Mouse (Mus musculus) midbrain, postnatal 0 days (tissue): ENCODE results near the gene Skap1. TPM values are rescaled to one million over a fixed set of nuclear protein-coding genes. Genes with fewer than 3 reads are reported as not detected.

Source experiments
- ATAC-seq: fragments of 200-750 bp; cut with Nextera tagmentation; 2 replicates; pipeline ENCODE4 v1.8.0; 2017; ENCODE audit warnings: moderate number of reproducible peaks, mild to moderate bottlenecking, moderate TSS enrichment, moderate library complexity; ENCODE audit not compliant: low FRiP score
- DNase-seq: peaks from one replicate; pipeline ENCODE4 v3.0.0-alpha.2; 2015; ENCODE audit warnings: low spot score
- H3K27ac ChIP-seq: fragments of 300-500 bp; sonication (generic); 2 replicates; pipeline ENCODE4 v1.5.1; 2014; ENCODE audit warnings: low read depth, mild to moderate bottlenecking, low read length, mixed read lengths
- H3K27me3 ChIP-seq: fragments of 300-500 bp; sonication (generic); 2 replicates; pipeline ENCODE4 v1.6.1; 2014; ENCODE audit warnings: low read length, control low read depth, mixed read lengths; ENCODE audit not compliant: insufficient read depth
- H3K36me3 ChIP-seq: fragments of 300-500 bp; sonication (generic); 2 replicates; pipeline ENCODE4 v1.6.1; 2014; ENCODE audit warnings: low read length, control low read depth, mixed read lengths; ENCODE audit not compliant: insufficient read depth
- H3K4me1 ChIP-seq: fragments of 300-500 bp; sonication (generic); 2 replicates; pipeline ENCODE4 v1.6.1; 2014; ENCODE audit warnings: mild to moderate bottlenecking, control low read depth, antibody characterized with exemption, low read length, mixed read lengths; ENCODE audit not compliant: insufficient read depth
- H3K4me2 ChIP-seq: fragments of 300-500 bp; sonication (generic); 2 replicates; pipeline ENCODE4 v1.6.1; 2014; ENCODE audit warnings: low read depth, mild to moderate bottlenecking, low read length, mixed read lengths; ENCODE audit not compliant: poor library complexity, severe bottlenecking
- H3K4me3 ChIP-seq: fragments of 300-500 bp; sonication (generic); 2 replicates; pipeline ENCODE4 v1.5.1; 2014; ENCODE audit warnings: low read depth, mild to moderate bottlenecking, low read length, moderate library complexity
- H3K9ac ChIP-seq: fragments of 300-500 bp; sonication (generic); replicated peaks from 2 replicates; pipeline ENCODE4 v1.6.1; 2014; ENCODE audit warnings: mild to moderate bottlenecking, low read length, moderate library complexity, mixed read lengths; ENCODE audit not compliant: poor library complexity, severe bottlenecking
- H3K9me3 ChIP-seq: fragments of 300-500 bp; sonication (generic); 2 replicates; pipeline ENCODE4 v1.6.1; 2016; ENCODE audit warnings: low read length, control low read depth
- CTCF ChIP-seq: IDR thresholded peaks from 2 replicates; pipeline ENCODE4 v1.5.1; 2016; ENCODE audit warnings: antibody characterized with exemption, mild to moderate bottlenecking
- WGBS: fragments of 180-500 bp; shearing (Covaris S2); extraction: QIAGEN DNeasy Blood & Tissue Kit; methylation state at CpG from one replicate; pipeline ENCODE4 v1.1.7; 2014; 5-methylcytosine and 5-hydroxymethylcytosine counted together
- polyA plus RNA-seq: library from polyadenylated mRNA; unstranded; fragments of >200 nt; fragmentation: Nextera tagmentation; extraction: Ambion mirVana; gene quantifications from 2 replicates; pipeline ENCODE4 v1.2.1, GENCODE M21; 2015
- total RNA-seq: library from RNA; depleted of rRNA; stranded (reverse); fragments of >200 nt; gene quantifications from 2 replicates; pipeline ENCODE4 v1.2.3, GENCODE M21; 2014

The Skap1 gene
- total and polyA plus RNA-seq, 2 experiments from 2014 or later = 1.0 to 3.2 TPM

DNA sequence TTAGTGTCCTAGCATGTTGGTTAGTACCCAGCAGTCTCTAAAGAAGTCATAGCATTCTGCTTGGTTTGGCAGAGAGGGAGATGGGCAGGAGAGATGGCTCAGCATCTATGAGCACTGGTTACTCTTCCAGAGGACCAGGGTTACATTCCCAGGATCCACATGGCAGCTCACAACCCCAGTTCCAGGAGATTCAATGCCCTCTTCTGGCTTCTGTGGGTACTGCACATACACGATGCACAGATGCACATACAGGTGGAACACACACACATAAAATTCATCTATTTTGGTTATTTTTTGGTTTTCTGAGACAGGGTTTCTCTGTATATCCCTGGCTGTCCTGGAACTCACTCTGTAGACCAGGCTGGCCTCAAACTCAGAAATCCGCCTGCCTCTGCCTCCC lies 290.9 kb downstream of the Skap1 start:
- DNase-seq (no peak), ATAC-seq (no peak)
- 100% methylated on average over 2 of the region's 2 CpGs for WGBS
- H3K9me3 ChIP-seq = no peaks in the 10 kb centered on the region
- H3K27ac ChIP-seq = no peak overlapping the region
- no peak for TF ChIP-seq CTCF
- no peak overlapping the region for H3K4me3 ChIP-seq
- H3K9ac ChIP-seq = no peak overlapping the region
- no peaks in the 10 kb centered on the region for H3K4me1 ChIP-seq
- H3K36me3 ChIP-seq = no peaks in the 10 kb centered on the region
- no peaks in the 10 kb centered on the region for H3K27me3 ChIP-seq
- H3K4me2 ChIP-seq = no peak overlapping the region

DNA sequence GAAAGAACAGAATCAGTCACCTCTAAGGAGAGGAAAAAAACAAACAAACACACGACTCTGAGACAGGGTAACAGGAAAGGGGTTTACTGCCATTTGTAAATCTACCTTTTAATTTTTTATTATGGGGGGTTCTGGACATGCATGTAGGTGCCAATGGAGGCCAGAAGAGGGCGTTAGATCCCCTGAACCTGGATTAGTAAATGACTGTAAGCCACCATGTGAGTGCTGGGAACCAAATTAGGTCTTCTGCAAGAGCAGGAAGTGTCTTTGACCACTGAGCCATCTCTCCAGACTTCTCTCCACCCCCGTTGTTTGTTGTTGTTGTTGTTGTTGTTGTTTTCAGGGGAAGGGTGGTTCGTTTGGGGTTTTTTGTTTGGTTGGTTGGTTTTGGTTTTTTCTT lies 293.0 kb downstream of the Skap1 start:
- H3K27me3 ChIP-seq = no peaks in the 10 kb centered on the region

DNA sequence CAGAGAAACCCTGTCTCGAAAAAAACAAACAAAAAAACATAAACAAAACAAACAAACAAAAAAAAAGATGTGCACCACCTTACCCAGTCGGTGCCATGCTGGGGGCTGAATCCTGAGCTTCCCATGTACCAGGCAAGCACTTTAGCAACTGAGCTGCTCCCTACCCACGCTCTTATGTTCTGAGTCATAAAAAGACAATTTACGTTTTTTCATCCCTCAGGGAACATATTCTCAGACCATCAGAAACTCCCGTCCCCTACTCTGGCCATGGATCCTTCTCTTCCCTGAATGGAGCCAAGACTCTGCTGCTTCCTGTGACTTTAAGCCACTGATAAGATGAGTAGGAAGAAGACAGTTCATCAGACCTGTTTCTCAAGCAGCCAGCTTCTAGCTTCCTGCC lies 294.0 kb downstream of the Skap1 start:
- no peak for TF ChIP-seq CTCF
- 75% methylated on average over 5 of the region's 5 CpGs for WGBS

More for the DNA sequence above, 293.0 kb downstream of the Skap1 start:
- peak; percentile 11; the same call in 1 of the 2 replicates for TF ChIP-seq CTCF
- DNase-seq = no peak
- no peaks in the 10 kb centered on the region for H3K4me1 ChIP-seq
- no peak overlapping the region for H3K27ac ChIP-seq
- H3K9me3 ChIP-seq = no peaks in the 10 kb centered on the region
- no peak overlapping the region for H3K4me2 ChIP-seq
- no peak overlapping the region for H3K9ac ChIP-seq
- no peak overlapping the region for H3K4me3 ChIP-seq
- H3K36me3 ChIP-seq = no peaks in the 10 kb centered on the region
- WGBS = 66% methylated on average over 4 of the region's 4 CpGs
- ATAC-seq = no peak

DNA sequence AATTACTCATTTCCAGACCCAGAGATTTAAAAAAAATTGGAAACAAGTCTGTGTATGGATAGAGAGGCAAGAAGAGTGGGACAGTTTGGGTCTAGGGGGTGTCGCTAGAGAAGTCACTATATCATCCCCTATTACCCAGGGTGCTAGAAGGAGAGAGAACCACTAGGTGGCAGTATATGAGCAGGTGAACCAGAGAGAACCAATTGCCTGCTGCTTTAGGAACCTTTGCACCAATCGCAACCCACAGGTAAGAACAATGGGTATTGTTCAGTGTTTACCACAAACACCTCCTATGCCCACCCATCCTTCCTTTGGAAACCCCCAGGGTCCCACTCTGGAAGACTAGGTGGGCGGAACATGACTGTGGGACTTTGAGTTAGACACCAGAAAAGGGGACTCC lies 295.6 kb downstream of the Skap1 start:
- peak; percentile 74 for DNase-seq
- Histone ChIP-seq H3K27me3 (no peaks in the 10 kb centered on the region), H3K9me3 (no peaks in the 10 kb centered on the region), H3K36me3 (no peaks in the 10 kb centered on the region), H3K4me1 (peaks cover 3% of the 10 kb centered on the region; the same call in 1 of the 2 replicates), H3K4me2 (no peak overlapping the region), H3K4me3 (no peak overlapping the region), H3K9ac (no peak overlapping the region), H3K27ac (no peak overlapping the region)
- WGBS = 44% methylated on average over 3 of the region's 3 CpGs
- peak; percentile 76 for TF ChIP-seq CTCF
- no peak for ATAC-seq

More for the DNA sequence above, 294.0 kb downstream of the Skap1 start:
- DNase-seq = no peak
- Histone ChIP-seq H3K4me1 (no peaks in the 10 kb centered on the region), H3K9ac (no peak overlapping the region), H3K9me3 (no peaks in the 10 kb centered on the region), H3K36me3 (no peaks in the 10 kb centered on the region), H3K27ac (no peak overlapping the region), H3K4me2 (no peak overlapping the region), H3K4me3 (no peak overlapping the region), H3K27me3 (no peaks in the 10 kb centered on the region)
- ATAC-seq = no peak

DNA sequence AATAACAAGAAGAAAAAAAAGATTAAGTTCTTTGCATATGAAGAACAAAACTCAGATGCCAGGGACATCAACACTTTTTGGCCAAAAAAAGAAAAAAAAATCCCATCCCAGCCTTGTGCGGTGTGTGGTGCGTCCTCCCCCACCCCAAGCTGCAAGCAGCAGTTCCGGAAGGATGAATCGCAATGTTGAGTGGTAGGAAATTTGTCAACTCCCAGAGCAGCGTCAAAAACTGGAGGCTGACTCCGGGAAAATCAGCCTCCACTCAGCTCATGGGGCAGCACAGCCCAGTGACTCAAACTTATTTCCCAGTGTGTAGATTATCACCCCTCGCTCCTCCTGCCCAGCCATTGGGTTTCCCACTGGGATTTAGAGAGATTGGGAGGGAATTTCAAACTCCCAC lies 297.6 kb downstream of the Skap1 start:
- 67% methylated on average over 7 of the region's 7 CpGs for WGBS
- no peaks in the 10 kb centered on the region for H3K27me3 ChIP-seq
- DNase-seq = no peak

DNA sequence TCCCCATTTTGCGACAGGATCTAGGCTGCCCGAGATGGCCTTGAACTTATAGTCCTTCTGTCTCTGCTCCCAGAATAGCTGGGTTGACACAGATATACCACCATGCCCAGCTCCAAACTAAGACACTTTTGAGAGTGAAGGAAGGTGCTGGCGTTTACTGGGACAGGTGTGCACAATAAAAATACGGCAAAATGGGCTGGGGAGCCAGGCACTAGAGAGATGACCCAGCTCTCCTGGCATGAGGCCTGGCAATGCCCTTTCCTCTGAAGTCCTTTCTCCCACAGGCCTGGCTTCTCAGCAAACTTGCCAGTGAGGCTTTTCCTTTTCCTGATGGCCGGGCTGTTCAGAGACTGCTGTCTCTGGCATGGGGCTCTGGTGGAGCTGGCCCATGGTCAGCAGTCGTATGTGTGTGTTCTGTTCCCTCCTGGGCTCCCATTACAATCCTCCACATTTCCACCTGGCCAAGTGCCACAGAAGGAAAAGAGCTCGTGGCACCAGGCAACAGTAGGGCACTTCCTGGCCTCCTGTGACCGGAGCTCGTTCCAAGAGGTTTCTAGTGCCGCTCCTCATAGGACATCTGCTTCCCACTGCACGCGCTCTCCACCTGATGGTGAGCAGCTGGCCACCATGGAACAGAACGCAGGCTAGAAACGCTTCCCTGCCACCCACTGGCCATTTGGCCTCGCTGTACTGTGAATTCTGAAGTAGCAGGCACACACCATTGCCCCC lies 298.5 kb downstream of the Skap1 start:
- H3K9me3 ChIP-seq = no peaks in the 10 kb centered on the region
- H3K9ac ChIP-seq = no peak overlapping the region
- H3K27me3 ChIP-seq = no peaks in the 10 kb centered on the region
- 0 out of 2 replicates have a peak, but pooled peaks cover under 1% of the 10 kb centered on the region for H3K36me3 ChIP-seq
- H3K4me1 ChIP-seq = peaks cover 3% of the 10 kb centered on the region; the same call in 1 of the 2 replicates
- WGBS = 65% methylated on average over 15 of the region's 15 CpGs
- no peak overlapping the region for H3K27ac ChIP-seq
- ATAC-seq (no peak; the same call in 1 of the 2 replicates), DNase-seq (peak; percentile 86)
- H3K4me3 ChIP-seq = no peak overlapping the region
- no peak overlapping the region for H3K4me2 ChIP-seq
- peak; percentile 41 for TF ChIP-seq CTCF

More for the DNA sequence above, 297.6 kb downstream of the Skap1 start:
- no peak overlapping the region for H3K27ac ChIP-seq
- H3K9me3 ChIP-seq = no peaks in the 10 kb centered on the region
- TF ChIP-seq CTCF = no peak
- ATAC-seq = no peak
- H3K36me3 ChIP-seq = no peaks in the 10 kb centered on the region
- no peak overlapping the region for H3K9ac ChIP-seq
- H3K4me2 ChIP-seq = no peak overlapping the region
- H3K4me3 ChIP-seq = no peak overlapping the region
- H3K4me1 ChIP-seq = peaks cover 3% of the 10 kb centered on the region; the same call in 1 of the 2 replicates
